Mouse (Mus musculus) heart, embryonic 15.5 days (tissue): ENCODE data around the gene Tgif2lx1. TPM values are rescaled to one million over a fixed set of nuclear protein-coding genes. Genes with fewer than 3 reads are reported as not detected.
"Not testable (repeated sequence)": the region's sequence is repeated elsewhere in the genome, so short reads cannot be mapped to it uniquely, and the experiment has no call there.

ENCODE experiments used
- ATAC-seq: fragments of 200-750 bp; cut with Nextera tagmentation; replicated peaks from 2 replicates; pipeline ENCODE4 v1.8.0; 2017; ENCODE audit warnings: low read depth, moderate TSS enrichment; ENCODE audit not compliant: insufficient number of reproducible peaks, insufficient read depth, low FRiP score
- H3K27ac ChIP-seq: fragments of 300-500 bp; sonication (generic); 2 replicates; pipeline ENCODE4 v1.5.1; 2015; ENCODE audit warnings: mild to moderate bottlenecking, inconsistent platforms
- H3K27me3 ChIP-seq: fragments of 300-500 bp; sonication (generic); 2 replicates; pipeline ENCODE4 v1.6.1; 2015; ENCODE audit warnings: inconsistent platforms
- H3K36me3 ChIP-seq: fragments of 300-500 bp; sonication (generic); 2 replicates; pipeline ENCODE4 v1.6.1; 2015; ENCODE audit warnings: mild to moderate bottlenecking, inconsistent platforms
- H3K4me1 ChIP-seq: fragments of 300-500 bp; sonication (generic); replicated peaks from 2 replicates; pipeline ENCODE4 v1.6.1; 2015; ENCODE audit warnings: inconsistent platforms
- H3K4me2 ChIP-seq: fragments of 300-500 bp; sonication (generic); 2 replicates; pipeline ENCODE4 v1.6.1; 2015; ENCODE audit warnings: inconsistent platforms, mild to moderate bottlenecking, moderate library complexity
- H3K4me3 ChIP-seq: fragments of 300-500 bp; sonication (generic); 2 replicates; pipeline ENCODE4 v1.5.1; 2015; ENCODE audit warnings: mild to moderate bottlenecking, inconsistent platforms
- H3K9ac ChIP-seq: fragments of 300-500 bp; sonication (generic); 2 replicates; pipeline ENCODE4 v1.6.1; 2015; ENCODE audit warnings: mild to moderate bottlenecking, inconsistent platforms
- H3K9me3 ChIP-seq: fragments of 300-500 bp; sonication (generic); replicated peaks from 2 replicates; pipeline ENCODE4 v1.6.1; 2016; ENCODE audit warnings: inconsistent platforms
- WGBS: fragments of 180-500 bp; shearing (Covaris S2); methylation state at CpG from one replicate; pipeline ENCODE4 v1.1.7; 2015; ENCODE audit warnings: mixed read lengths; 5-methylcytosine and 5-hydroxymethylcytosine counted together
- polyA plus RNA-seq: library from polyadenylated mRNA; unstranded; fragments of >200 nt; fragmentation: Nextera tagmentation; extraction: Ambion mirVana; gene quantifications from 2 replicates; pipeline ENCODE4 v1.2.1, GENCODE M21; 2015

Tgif2lx1 gene
- not detected in 2 replicates for polyA plus RNA-seq

DNA sequence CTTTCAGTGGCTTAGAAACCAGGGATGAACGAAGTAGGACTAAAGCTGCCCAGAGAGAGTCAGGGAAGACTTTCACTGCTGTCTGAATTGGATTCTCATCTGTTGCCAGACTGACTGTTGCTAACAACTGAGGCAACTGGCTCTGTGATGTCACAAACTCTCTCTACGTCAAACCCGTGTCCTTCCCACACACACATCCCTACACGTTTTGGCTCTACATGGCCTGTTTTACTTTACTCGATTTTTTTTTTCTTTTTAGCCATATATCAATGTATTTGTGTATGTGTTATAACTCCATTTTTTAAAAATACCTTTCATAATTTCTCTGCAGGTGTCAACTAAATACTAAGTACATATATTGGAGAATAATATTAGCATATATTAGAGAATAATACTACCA is at the start of gene Tgif2lx1:
Gene Tgif2lx1, minus strand, starts transcription at position 101 of the 400 bp plus-strand sequence.
- H3K4me3 ChIP-seq, H3K27me3 ChIP-seq, H3K27ac ChIP-seq, ATAC-seq, H3K9ac ChIP-seq, H3K4me2 ChIP-seq, H3K4me1 ChIP-seq, H3K9me3 ChIP-seq, H3K36me3 ChIP-seq: not testable (repeated sequence)
- WGBS: no CpG with 5 or more reads among the region's 5 CpGs

Other genes starting within 250 kb of the Tgif2lx1 start
- gene Tgif2lx2, start 53.5 kb downstream of the Tgif2lx1 start, polyA plus RNA-seq: not detected in 2 replicates